Mouse (Mus musculus) C2C12 (cell line): ENCODE measurements around the gene Gca.

ENCODE experiments used
- CTCF ChIP-seq: IDR thresholded peaks from one replicate; pipeline ENCODE4 v1.5.1; 2011; ENCODE audit not compliant: control insufficient read depth, insufficient read depth, insufficient read length
- FOSL1 ChIP-seq: IDR thresholded peaks from one replicate; pipeline ENCODE4 v1.8.0; 2011; ENCODE audit warnings: mild to moderate bottlenecking, low read length; ENCODE audit not compliant: poor library complexity, insufficient read depth, severe bottlenecking
- MAX ChIP-seq: IDR thresholded peaks from one replicate; pipeline ENCODE4 v1.6.1; 2011; ENCODE audit warnings: mild to moderate bottlenecking, control low read depth
- MYOD1 ChIP-seq: IDR thresholded peaks from one replicate; pipeline ENCODE4 v1.6.1; 2011; ENCODE audit warnings: low read depth; ENCODE audit not compliant: control insufficient read depth, insufficient read length
- MYOG ChIP-seq: IDR thresholded peaks from one replicate; pipeline ENCODE4 v1.6.1; 2011; ENCODE audit not compliant: control insufficient read depth, insufficient read length; ENCODE audit errors: extremely low read depth
- USF1 ChIP-seq: IDR thresholded peaks from one replicate; pipeline ENCODE4 v1.6.1; 2011; ENCODE audit warnings: low read depth, mild to moderate bottlenecking, control low read depth, moderate library complexity

- TF ChIP-seq CTCF (no peak), FOSL1 (no peak), MAX (no peak), MYOD1 (no peak), USF1 (no peak), MYOG (no peak)
Measured at GRCm38 (mm10) chr2:62672788-62673187, 8.7 kb downstream of the Gca start.
